Mouse (Mus musculus) gastrocnemius, adult 18-20 months (tissue): Measurements from ENCODE around the gene Slitrk2. TPM values are rescaled to one million over a fixed set of nuclear protein-coding genes. Genes with fewer than 3 reads are reported as not detected.

Source experiments
- DNase-seq: peaks from one replicate; pipeline ENCODE4 v3.0.0; 2021; ENCODE audit warnings: low spot score
- long read RNA-seq, 2 experiments: library from polyadenylated mRNA; stranded (forward); transcript quantifications; one replicate each; pipeline ENCODE4 v2.0.0; 2021
- total RNA-seq, 2 experiments: library from RNA; stranded (reverse); gene quantifications; 2 replicates each; pipeline ENCODE4 v1.2.3; 2021

Slitrk2 gene
- total RNA-seq: under 1 TPM; 0.09 to 0.23 TPM
- long read RNA-seq, experiment 1: 0 reads
- long read RNA-seq, experiment 2: 0 reads

GRCm38 (mm10) chrX:66648911-66649620 is at the start of gene Slitrk2:
Gene Slitrk2 (plus strand): TSS chrX:66649318.
- no peak for DNase-seq

- DNase-seq: no peak
Observed at GRCm38 (mm10) chrX:66605490-66605889, 43.6 kb upstream of the Slitrk2 start.

- DNase-seq: peak; percentile 6
Observed at GRCm38 (mm10) chrX:66652455-66653144, 3.5 kb downstream of the Slitrk2 start.

- no peak for DNase-seq
Observed at GRCm38 (mm10) chrX:66657365-66657764, 8.2 kb downstream of the Slitrk2 start.

GRCm38 (mm10) chrX:66676959-66677358 is 27.8 kb downstream of the Slitrk2 start:
- no peak for DNase-seq

- DNase-seq: no peak
Observed at GRCm38 (mm10) chrX:66678646-66679045, 29.5 kb downstream of the Slitrk2 start.
